8 mouse cellular contexts compared by ENCODE assay signal in genomic region chr15:101139885-101140284, GRCm38 (mm10). TPM values are rescaled to one million over a fixed set of nuclear protein-coding genes. Genes with fewer than 3 reads are reported as not detected.
DNase-seq lines count a peak whose midpoint lies in the region; ATAC-seq lines count a peak whose summit lies in the region.

No protein-coding gene starts in this region.

- H3K27me3 ChIP-seq in lung, embryonic 16.5 days (ENCODE audit: control insufficient read depth, insufficient read depth, low read depth, low read length): no peaks in the 10 kb centered on the region
- H3K27me3 ChIP-seq in heart, embryonic 10.5 days (ENCODE audit: insufficient read depth, poor library complexity, severe bottlenecking): peaks cover 17% of the 10 kb centered on the region; the same call in 1 of the 2 replicates
- H3K27me3 ChIP-seq in kidney, embryonic 14.5 days (ENCODE audit: control insufficient read depth, insufficient read depth, low read length): no peaks in the 10 kb centered on the region
- H3K27me3 ChIP-seq in midbrain, embryonic 11.5 days (ENCODE audit: control insufficient read depth, insufficient read depth, low read length): 0 out of 2 replicates have a peak, but pooled peaks cover 2% of the 10 kb centered on the region

- no peak overlapping the region for H3K4me3 ChIP-seq in lung, embryonic 16.5 days (ENCODE audit: low read length)
- H3K4me3 ChIP-seq in heart, embryonic 10.5 days: no peak overlapping the region
- H3K4me3 ChIP-seq in kidney, embryonic 14.5 days (ENCODE audit: low read length): no peak overlapping the region
- no peak overlapping the region for H3K4me3 ChIP-seq in midbrain, embryonic 11.5 days (ENCODE audit: low read depth, low read length)

- no peaks in the 10 kb centered on the region for H3K9me3 ChIP-seq in lung, embryonic 16.5 days (ENCODE audit: control insufficient read depth, low read length)
- H3K9me3 ChIP-seq in heart, embryonic 10.5 days: no peaks in the 10 kb centered on the region
- no peaks in the 10 kb centered on the region for H3K9me3 ChIP-seq in kidney, embryonic 14.5 days (ENCODE audit: control insufficient read depth, low read length)
- H3K9me3 ChIP-seq in midbrain, embryonic 11.5 days (ENCODE audit: control insufficient read depth, low read length): no peaks in the 10 kb centered on the region

- H3K27ac ChIP-seq in lung, embryonic 16.5 days (ENCODE audit: low read length): peak overlapping the region; percentile 37; the same call in 1 of the 2 replicates
- H3K27ac ChIP-seq in heart, embryonic 10.5 days: peak overlapping the region; percentile 62; the same call in 1 of the 2 replicates
- peak overlapping the region; percentile 55; the same call in 1 of the 2 replicates for H3K27ac ChIP-seq in kidney, embryonic 14.5 days (ENCODE audit: low read depth, low read length)
- H3K27ac ChIP-seq in midbrain, embryonic 11.5 days (ENCODE audit: low read depth, low read length): no peak overlapping the region

- peak overlapping the region; percentile 22 for H3K4me2 ChIP-seq in lung, embryonic 16.5 days (ENCODE audit: low read depth, low read length)
- no peak overlapping the region for H3K4me2 ChIP-seq in kidney, embryonic 14.5 days (replicated peaks; ENCODE audit: low read depth, low read length)
- H3K4me2 ChIP-seq in midbrain, embryonic 11.5 days: no peak overlapping the region

- ATAC-seq in lung, embryonic 16.5 days (ENCODE audit: low read depth): no peak
- ATAC-seq in kidney, embryonic 14.5 days (ENCODE audit: low FRiP score, low TSS enrichment): no peak
- peak; percentile 12; the same call in 1 of the 2 replicates for ATAC-seq in midbrain, embryonic 11.5 days (ENCODE audit: low FRiP score)
- ATAC-seq in erythroblast, adult 5-6 weeks (replicated peaks; ENCODE audit: low FRiP score, poor library complexity, severe bottlenecking): no peak

- H3K36me3 ChIP-seq in lung, embryonic 16.5 days (ENCODE audit: control insufficient read depth, insufficient read depth, low read length): peaks cover 5% of the 10 kb centered on the region; the same call in 1 of the 2 replicates
- H3K36me3 ChIP-seq in heart, embryonic 10.5 days: 0 out of 2 replicates have a peak, but pooled peaks cover 4% of the 10 kb centered on the region
- 0 out of 2 replicates have a peak, but pooled peaks cover 3% of the 10 kb centered on the region for H3K36me3 ChIP-seq in kidney, embryonic 14.5 days (ENCODE audit: control insufficient read depth, insufficient read depth, low read length)
- no peaks in the 10 kb centered on the region for H3K36me3 ChIP-seq in midbrain, embryonic 11.5 days (ENCODE audit: control insufficient read depth, insufficient read depth, low read length)

- 22% methylated on average over 12 of the region's 12 CpGs for WGBS in lung, embryonic 16.5 days
- WGBS in heart, embryonic 10.5 days: 8% methylated on average over 12 of the region's 12 CpGs
- WGBS in kidney, embryonic 14.5 days: 17% methylated on average over 12 of the region's 12 CpGs
- 15% methylated on average over 12 of the region's 12 CpGs for WGBS in midbrain, embryonic 11.5 days

- peak overlapping the region; percentile 33; the same call in 1 of the 2 replicates for H3K9ac ChIP-seq in lung, embryonic 16.5 days (ENCODE audit: low read length)
- peak overlapping the region; percentile 25; the same call in 1 of the 2 replicates for H3K9ac ChIP-seq in kidney, embryonic 14.5 days (ENCODE audit: low read depth, low read length)
- H3K9ac ChIP-seq in midbrain, embryonic 11.5 days (ENCODE audit: low read length): peak overlapping the region; percentile 28; the same call in 1 of the 2 replicates

- no peak for DNase-seq in lung, adult 18-20 months
- DNase-seq in heart, embryonic 10.5 days (ENCODE audit: low spot score): peak; percentile 88
- DNase-seq in midbrain, embryonic 11.5 days (ENCODE audit: low spot score, missing footprints): peak; percentile 83
- no peak for DNase-seq in spleen, postnatal 10 days (ENCODE audit: low spot score in 2 of 2)
- DNase-seq in layer of hippocampus, postnatal 25 days (ENCODE audit: extremely low spot score in 1 of 2, low spot score in 1 of 2): no peak

- peaks cover 48% of the 10 kb centered on the region for H3K4me1 ChIP-seq in lung, embryonic 16.5 days (replicated peaks; ENCODE audit: control insufficient read depth, insufficient read depth, low read length)
- peaks cover 72% of the 10 kb centered on the region for H3K4me1 ChIP-seq in heart, embryonic 10.5 days
- peaks cover 35% of the 10 kb centered on the region for H3K4me1 ChIP-seq in kidney, embryonic 14.5 days (ENCODE audit: control insufficient read depth, insufficient read depth, low read length)
- H3K4me1 ChIP-seq in midbrain, embryonic 11.5 days (ENCODE audit: control insufficient read depth, insufficient read depth, low read length): peaks cover 17% of the 10 kb centered on the region

RNA-seq across cellular contexts. Expression of gene Acvrl1, which starts 11.6 kb away (rescaled TPM):
- 91.3 and 93.3 TPM in 2 replicates for polyA plus RNA-seq in lung, embryonic 16.5 days (2015; fragmentation: Nextera tagmentation; extraction: Ambion mirVana)
- polyA plus RNA-seq in heart, embryonic 10.5 days (2016; fragmentation: Nextera tagmentation; extraction: Ambion mirVana): 2.7 and 5.2 TPM in 2 replicates
- 6.3 and 8.8 TPM in 2 replicates for polyA plus RNA-seq in kidney, embryonic 14.5 days (2014; fragmentation: Nextera tagmentation; extraction: Ambion mirVana)
- 4.2 and 5.0 TPM in 2 replicates for polyA plus RNA-seq in midbrain, embryonic 11.5 days (2014; fragmentation: Nextera tagmentation; extraction: Ambion mirVana)
- total RNA-seq in erythroblast, adult 5-6 weeks (2015; ENCODE audit: low replicate concordance): 2.3 and 9.4 TPM in 2 replicates
- total RNA-seq in erythroblast, adult 5-6 weeks (2017; ENCODE audit: low replicate concordance): 2.3 and 3.8 TPM in 2 replicates
- total RNA-seq in layer of hippocampus, postnatal 25 days (2021): 10 to 100 TPM in 1 of 2 experiments, 1 to 10 TPM in 1; 8.6 to 10.5 TPM

RNA-seq across cellular contexts. Expression of gene Ankrd33, which starts 24.3 kb away (rescaled TPM):
- not detected in 2 replicates for polyA plus RNA-seq in lung, embryonic 16.5 days (2015; fragmentation: Nextera tagmentation; extraction: Ambion mirVana)
- not detected in 2 replicates for polyA plus RNA-seq in heart, embryonic 10.5 days (2016; fragmentation: Nextera tagmentation; extraction: Ambion mirVana)
- not detected in 2 replicates for polyA plus RNA-seq in kidney, embryonic 14.5 days (2014; fragmentation: Nextera tagmentation; extraction: Ambion mirVana)
- not detected in 2 replicates for polyA plus RNA-seq in midbrain, embryonic 11.5 days (2014; fragmentation: Nextera tagmentation; extraction: Ambion mirVana)
- not detected in 2 replicates for total RNA-seq in erythroblast, adult 5-6 weeks (2015; ENCODE audit: low replicate concordance)
- not detected in 2 replicates for total RNA-seq in erythroblast, adult 5-6 weeks (2017; ENCODE audit: low replicate concordance)
- not detected for total RNA-seq in layer of hippocampus, postnatal 25 days (2021)

RNA-seq across cellular contexts. Expression of gene Acvr1b, which starts 34.0 kb away (rescaled TPM):
- 6.8 and 7.9 TPM in 2 replicates for polyA plus RNA-seq in lung, embryonic 16.5 days (2015; fragmentation: Nextera tagmentation; extraction: Ambion mirVana)
- 5.4 and 5.6 TPM in 2 replicates for polyA plus RNA-seq in heart, embryonic 10.5 days (2016; fragmentation: Nextera tagmentation; extraction: Ambion mirVana)
- 6.0 and 7.2 TPM in 2 replicates for polyA plus RNA-seq in kidney, embryonic 14.5 days (2014; fragmentation: Nextera tagmentation; extraction: Ambion mirVana)
- 14.7 and 15.2 TPM in 2 replicates for polyA plus RNA-seq in midbrain, embryonic 11.5 days (2014; fragmentation: Nextera tagmentation; extraction: Ambion mirVana)
- total RNA-seq in erythroblast, adult 5-6 weeks (2015; ENCODE audit: low replicate concordance): 0.38 and 0.84 TPM in 2 replicates
- total RNA-seq in erythroblast, adult 5-6 weeks (2017; ENCODE audit: low replicate concordance): 2.6 and 2.9 TPM in 2 replicates
- 10 to 100 TPM; 82.8 to 83.1 TPM for total RNA-seq in layer of hippocampus, postnatal 25 days (2021)

Comparison
In these comparisons a context has a peak if more than half of its experiments do, and no peak if none do; other contexts are left out.
1. DNase-seq: peak in heart, embryonic 10.5 days (single experiment) and midbrain, embryonic 11.5 days (single experiment); none in lung, adult 18-20 months (0 of 2), spleen, postnatal 10 days (0 of 2) and layer of hippocampus, postnatal 25 days (0 of 2).
2. Peak in every context shown above with its lines, with median percentiles within 50 percentile points of each other: H3K9ac ChIP-seq.